Comparison of ENCODE assay signal across 14 mouse cellular contexts in genomic region chr2:129228571-129228970, GRCm38 (mm10).
"Had no signal": no experiment of that assay in that cellular context is flagged by ENCODE, and none has a peak within 500 bp of the region (broad histone marks: within the 10 kb centered on the region; RNA-seq: fewer than 3 reads in every experiment).

No protein-coding gene starts in this region.

- H3K27ac ChIP-seq: kidney, postnatal 0 days; layer of hippocampus, adult 2 months; limb, embryonic 10.5 days; neural tube, embryonic 12.5 days had no signal

- H3K9me3 ChIP-seq: limb, embryonic 10.5 days; neural tube, embryonic 12.5 days had no signal

- H3K9ac ChIP-seq: lung, embryonic 14.5 days; neural tube, embryonic 12.5 days had no signal

- H3K4me2 ChIP-seq: lung, embryonic 14.5 days; neural tube, embryonic 12.5 days had no signal

- H3K27me3 ChIP-seq: neural tube, embryonic 12.5 days had no signal

- DNase-seq: kidney, adult 11 months; kidney, adult 9 months; kidney, postnatal 4 days; lung, embryonic 14.5 days; lung, postnatal 14 days; midbrain, embryonic 14.5 days; right cerebral cortex, postnatal 4 days; spleen, adult 18-20 months; thymus, adult 18-20 months; thymus, postnatal 14 days had no signal

- H3K4me3 ChIP-seq: layer of hippocampus, adult 2 months; limb, embryonic 10.5 days; neural tube, embryonic 12.5 days had no signal

- H3K4me1 ChIP-seq: neural tube, embryonic 12.5 days had no signal

- H3K36me3 ChIP-seq: limb, embryonic 10.5 days; neural tube, embryonic 12.5 days had no signal
